Mouse (Mus musculus) ES-E14 (cell line): Measurements from ENCODE around the gene Golga2.

ENCODE experiments used
- MAFK ChIP-seq: IDR thresholded peaks from 2 replicates; pipeline ENCODE4 v1.6.1; 2014; ENCODE audit warnings: mild to moderate bottlenecking, low read depth, low read length, inconsistent platforms; ENCODE audit not compliant: insufficient read depth
- ZNF384 ChIP-seq: IDR thresholded peaks from 2 replicates; pipeline ENCODE4 v1.6.1; 2012; ENCODE audit warnings: low read depth, low read length, inconsistent platforms

DNA sequence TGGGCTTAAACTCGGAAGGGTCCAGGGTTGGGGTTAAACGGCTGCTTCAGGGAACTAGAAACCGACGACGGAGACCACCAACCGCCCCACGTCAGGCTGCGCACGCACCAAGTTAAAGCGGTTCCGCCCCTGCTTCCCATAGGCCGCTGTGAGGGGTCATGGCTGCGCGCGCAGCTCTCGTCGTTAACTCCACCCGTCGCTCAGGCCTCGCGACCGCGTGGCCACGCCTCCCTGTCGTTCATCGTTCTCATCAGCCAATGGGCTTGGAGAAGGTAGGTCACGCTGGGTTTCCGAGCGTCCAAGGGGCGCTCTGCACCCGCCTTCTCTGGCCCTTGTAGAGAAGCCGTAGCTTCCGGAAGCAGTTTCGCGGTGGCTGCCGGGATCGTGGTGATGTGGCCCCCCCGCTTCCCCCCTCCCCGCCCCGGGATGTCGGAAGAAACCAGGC, 761 bp downstream of the Golga2 start, which contains the start of gene Swi5:
- no peak for TF ChIP-seq ZNF384
- no peak for TF ChIP-seq MAFK
